ENCODE assay signal across 11 mouse cellular contexts in the genomic region with DNA sequence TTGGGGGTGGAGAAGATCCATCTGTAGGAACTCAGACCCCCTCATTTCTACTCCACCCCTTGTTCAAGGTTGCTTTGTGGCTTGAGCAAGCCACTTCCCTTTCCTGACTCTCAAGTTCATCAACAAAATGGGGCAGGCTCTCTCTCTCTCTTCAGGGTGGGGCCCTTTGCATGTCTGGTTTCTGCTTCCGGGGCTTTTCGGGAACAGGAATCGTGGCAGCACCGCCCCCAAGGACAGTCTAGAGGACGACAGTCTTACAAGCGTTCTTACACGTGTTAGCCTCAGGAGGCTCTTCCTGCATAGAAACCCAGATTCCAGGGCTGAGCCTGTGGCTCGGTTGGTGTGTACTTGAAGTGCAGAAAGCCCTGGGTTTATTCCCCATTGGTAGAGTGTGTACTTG. TPM values are rescaled to one million over a fixed set of nuclear protein-coding genes. Genes with fewer than 3 reads are reported as not detected.
DNase-seq lines count a peak whose midpoint lies in the region; ATAC-seq lines count a peak whose summit lies in the region.
"Had no signal": no experiment of that assay in that cellular context is flagged by ENCODE, and none has a peak within 500 bp of the region (broad histone marks: within the 10 kb centered on the region; RNA-seq: fewer than 3 reads in every experiment).

No protein-coding gene starts in this region.

- 54% methylated on average over 8 of the region's 8 CpGs for WGBS in heart, embryonic 15.5 days

- H3K4me3 ChIP-seq in heart, embryonic 15.5 days, result no peak overlapping the region
- H3K4me3 ChIP-seq: hindbrain, embryonic 10.5 days had no signal

- no peak overlapping the region for H3K4me2 ChIP-seq in heart, embryonic 15.5 days

- no peaks in the 10 kb centered on the region for H3K27me3 ChIP-seq in heart, embryonic 15.5 days

- H3K9me3 ChIP-seq in heart, embryonic 15.5 days (replicated peaks), result no peaks in the 10 kb centered on the region
- H3K9me3 ChIP-seq: G1E; hindbrain, embryonic 10.5 days had no signal

- H3K36me3 ChIP-seq in heart, embryonic 15.5 days, result no peaks in the 10 kb centered on the region
- H3K36me3 ChIP-seq: hindbrain, embryonic 10.5 days had no signal

- DNase-seq in heart, adult 8-10 months (ENCODE audit: low spot score), result no peak
- peak; percentile 72 for DNase-seq in WW6 (ENCODE audit: low read depth, low spot score)
- DNase-seq in lung, postnatal 25 days (ENCODE audit: low spot score), result peak; percentile 77
- peak; percentile 96 for DNase-seq in thymus, postnatal 0 days (ENCODE audit: low spot score)
- no peak for DNase-seq in urinary bladder, postnatal 25 days (ENCODE audit: low spot score)
- DNase-seq in layer of hippocampus, adult 18-20 months (ENCODE audit: low spot score in 2 of 2), result no peak
- DNase-seq in cerebellum, adult 11-12 months, result no peak
- DNase-seq: cerebellum, adult 2 months had no signal

- H3K9ac ChIP-seq in heart, embryonic 15.5 days, result no peak overlapping the region

- peak overlapping the region; percentile 12; the same call in 1 of the 2 replicates for H3K27ac ChIP-seq in heart, embryonic 15.5 days
- H3K27ac ChIP-seq: hindbrain, embryonic 10.5 days had no signal

- ATAC-seq in heart, embryonic 15.5 days (replicated peaks; ENCODE audit: insufficient number of reproducible peaks, insufficient read depth, low FRiP score, low read depth), result no peak

- H3K4me1 ChIP-seq in heart, embryonic 15.5 days (replicated peaks), result peaks cover 4% of the 10 kb centered on the region; the same call in 1 of the 2 replicates

RNA-seq across cellular contexts. Expression of a gene that starts 11.6 kb away (rescaled TPM):
- polyA plus RNA-seq in heart, embryonic 15.5 days (2015; fragmentation: Nextera tagmentation; extraction: Ambion mirVana), result 174 and 239 TPM in 2 replicates
- total RNA-seq in heart, adult 8-10 months (2022), result 10 to 100 TPM; 31.3 to 41.3 (median 35.0) TPM
- 1,143 and 1,161 TPM in 2 replicates for polyA plus RNA-seq in thymus, postnatal 0 days (2015; fragmentation: Nextera tagmentation; extraction: Ambion mirVana)
- 100 to 1,000 TPM; 250 to 270 TPM for total RNA-seq in layer of hippocampus, adult 18-20 months (2021)

RNA-seq across cellular contexts. Expression of a gene that starts 14.6 kb away (rescaled TPM):
- polyA plus RNA-seq in heart, embryonic 15.5 days (2015; fragmentation: Nextera tagmentation; extraction: Ambion mirVana), result 1.8 and 3.9 TPM in 2 replicates
- total RNA-seq in heart, adult 8-10 months (2022), result 1 to 10 TPM; 1.5 to 3.5 (median 2.5) TPM
- polyA plus RNA-seq in thymus, postnatal 0 days (2015; fragmentation: Nextera tagmentation; extraction: Ambion mirVana), result 15.1 and 15.2 TPM in 2 replicates
- 10 to 100 TPM; 33.5 TPM for total RNA-seq in layer of hippocampus, adult 18-20 months (2021)

RNA-seq across cellular contexts. Expression of a gene that starts 22.1 kb away (rescaled TPM):
- 11.6 and 23.8 TPM in 2 replicates for polyA plus RNA-seq in heart, embryonic 15.5 days (2015; fragmentation: Nextera tagmentation; extraction: Ambion mirVana)
- 1 to 10 TPM; 1.6 to 4.8 (median 2.7) TPM for total RNA-seq in heart, adult 8-10 months (2022)
- polyA plus RNA-seq in thymus, postnatal 0 days (2015; fragmentation: Nextera tagmentation; extraction: Ambion mirVana), result 1,124 and 1,206 TPM in 2 replicates
- total RNA-seq in layer of hippocampus, adult 18-20 months (2021), result 1 to 10 TPM in 1 of 2 experiments, under 1 TPM in 1; 0.74 to 1.9 TPM

RNA-seq across cellular contexts. Expression of a gene that starts 56.4 kb away (rescaled TPM):
- 0.30 and 0.61 TPM in 2 replicates for polyA plus RNA-seq in heart, embryonic 15.5 days (2015; fragmentation: Nextera tagmentation; extraction: Ambion mirVana)
- total RNA-seq in heart, adult 8-10 months (2022), result under 1 TPM in 1 of 4 experiments, not detected in 3; 0.50 TPM
- 6.1 and 6.4 TPM in 2 replicates for polyA plus RNA-seq in thymus, postnatal 0 days (2015; fragmentation: Nextera tagmentation; extraction: Ambion mirVana)
- total RNA-seq in layer of hippocampus, adult 18-20 months (2021), result 1 to 10 TPM; 2.1 to 4.2 TPM

Comparison
In these comparisons a context has a peak if more than half of its experiments do, and no peak if none do; other contexts are left out.
1. DNase-seq: peak in WW6 (single experiment), lung, postnatal 25 days (single experiment) and thymus, postnatal 0 days (single experiment); none in heart, adult 8-10 months (single experiment), urinary bladder, postnatal 25 days (single experiment), layer of hippocampus, adult 18-20 months (0 of 2) and cerebellum, adult 11-12 months (single experiment).
2. RNA of a gene that starts 11.6 kb away (total RNA-seq): 250 to 270 TPM in layer of hippocampus, adult 18-20 months; 31.3 to 41.3 TPM in heart, adult 8-10 months; every median in the first group is over 4 times any median in the second.
3. RNA of a gene that starts 14.6 kb away (total RNA-seq): 33.5 TPM in layer of hippocampus, adult 18-20 months; 1.5 to 3.5 TPM in heart, adult 8-10 months; every median in the first group is over 4 times any median in the second.